Mouse (Mus musculus): ENCODE measurements around the gene Ddx56. TPM values are rescaled to one million over a fixed set of nuclear protein-coding genes. Genes with fewer than 3 reads are reported as not detected.

Gene Ddx56
- total RNA-seq (2014; rRNA removed) = 74.8 and 77.4 TPM in 2 replicates
- 64.4 and 75.9 TPM in 2 replicates for polyA plus RNA-seq (2015; fragmentation: Nextera tagmentation; extraction: Ambion mirVana)

DNA sequence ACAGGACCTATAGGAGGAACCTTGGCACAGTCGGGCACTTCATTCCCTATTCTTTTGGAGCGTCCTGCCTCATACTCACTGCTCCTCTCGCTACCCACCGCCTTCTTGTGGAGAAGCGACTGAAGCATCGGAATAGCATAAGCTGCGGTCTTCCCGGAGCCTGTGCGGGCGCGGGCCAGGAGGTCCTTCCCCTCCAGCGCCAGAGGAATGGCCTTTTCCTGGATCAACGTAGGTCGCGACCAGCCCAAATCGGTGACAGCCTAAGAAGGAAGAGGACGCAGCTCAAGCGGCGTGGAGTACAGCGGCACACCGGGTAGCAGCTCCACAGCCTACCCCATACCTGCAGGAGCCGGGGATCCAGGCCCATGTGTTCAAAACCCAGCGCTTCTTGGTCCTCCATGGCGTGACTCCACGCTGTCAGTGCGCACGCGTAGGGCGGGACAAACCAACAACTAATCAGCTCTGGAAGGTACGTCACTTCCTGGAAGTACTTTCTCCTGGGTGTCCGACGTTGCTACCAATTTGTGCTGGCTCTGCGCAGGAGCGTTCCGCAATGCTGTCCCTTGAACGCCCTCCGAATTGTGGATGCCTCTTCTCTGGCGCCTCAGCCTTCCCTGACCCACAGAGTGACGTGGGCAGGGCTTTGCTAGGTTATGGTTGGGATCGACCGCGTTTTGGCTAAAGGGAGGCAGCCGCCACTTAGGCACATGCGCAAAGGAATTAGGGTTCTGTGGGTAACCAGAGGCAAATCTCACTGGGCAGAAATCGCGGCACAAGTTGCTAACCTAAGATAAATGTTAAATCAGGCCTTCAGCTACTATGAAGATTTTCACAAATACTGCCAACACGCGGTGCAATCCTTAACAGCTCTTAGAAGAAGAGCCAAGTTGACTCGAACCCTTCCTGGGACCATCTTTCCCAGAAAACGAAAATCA, at the start of gene Ddx56:
Ddx56 (minus strand) TSS at position 453 of the 935 bp plus-strand sequence.
- Histone ChIP-seq H3K4me3 (ENCODE audit: low read depth, low read length) (peak within 1 kb of the TSS; percentile 91), H3K9me3 (ENCODE audit: low read length) (no peaks in the 10 kb centered on the region), H3K36me3 (ENCODE audit: insufficient read depth, low read length) (peaks cover 42% of the 10 kb centered on the region), H3K27me3 (ENCODE audit: insufficient read depth, low read length) (no peaks in the 10 kb centered on the region), H3K27ac (ENCODE audit: low read depth, low read length) (peak within 1 kb of the TSS; percentile 92), H3K4me1 (ENCODE audit: insufficient read depth, low read length) (peaks cover 9% of the 10 kb centered on the region; the same call in 1 of the 2 replicates), H3K9ac (replicated peaks; ENCODE audit: low read length, poor library complexity, severe bottlenecking) (peak within 1 kb of the TSS; percentile 94), H3K4me2 (ENCODE audit: low read depth, low read length, poor library complexity, severe bottlenecking) (peak within 1 kb of the TSS; percentile 88)
- peak; percentile 96 for ATAC-seq (ENCODE audit: low FRiP score)
- 2% methylated on average over 50 of the region's 50 CpGs for WGBS
- DNase-seq (ENCODE audit: low spot score) = peak; percentile 98
- no peak for TF ChIP-seq CTCF (IDR thresholded peaks at IDR 0.05)

DNA sequence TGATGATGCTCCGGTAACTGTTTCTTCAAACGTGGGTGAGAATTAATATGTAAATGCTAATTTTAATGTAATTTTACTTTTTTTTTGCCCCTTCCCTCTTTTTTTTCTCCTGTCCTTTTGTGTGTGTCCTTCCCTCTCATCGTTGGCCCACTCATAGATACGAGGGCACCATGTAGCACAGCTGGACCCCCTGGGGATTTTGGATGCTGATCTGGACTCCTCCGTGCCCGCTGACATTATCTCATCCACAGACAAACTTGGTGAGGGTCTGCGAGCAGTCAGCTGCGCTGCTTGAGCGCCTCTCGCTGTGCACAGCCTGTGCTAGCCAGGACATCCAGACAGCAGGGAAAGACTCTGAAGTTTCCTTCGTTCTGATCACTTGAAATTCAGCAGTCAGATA, 49.2 kb upstream of the Ddx56 start:
- WGBS = 82% methylated on average over 11 of the region's 11 CpGs
- no peak for DNase-seq (ENCODE audit: low spot score)
- H3K9ac ChIP-seq (replicated peaks; ENCODE audit: low read length, poor library complexity, severe bottlenecking) = no peak overlapping the region
- peaks cover 39% of the 10 kb centered on the region for H3K36me3 ChIP-seq (ENCODE audit: insufficient read depth, low read length)
- H3K9me3 ChIP-seq (ENCODE audit: low read length) = no peaks in the 10 kb centered on the region
- no peak for ATAC-seq (ENCODE audit: low FRiP score)
- no peaks in the 10 kb centered on the region for H3K27me3 ChIP-seq (ENCODE audit: insufficient read depth, low read length)
- no peak overlapping the region for H3K4me3 ChIP-seq (ENCODE audit: low read depth, low read length)
- TF ChIP-seq CTCF (IDR thresholded peaks at IDR 0.05) = no peak
- no peaks in the 10 kb centered on the region for H3K4me1 ChIP-seq (ENCODE audit: insufficient read depth, low read length)
- no peak overlapping the region for H3K27ac ChIP-seq (ENCODE audit: low read depth, low read length)
- H3K4me2 ChIP-seq (ENCODE audit: low read depth, low read length, poor library complexity, severe bottlenecking) = no peak overlapping the region

DNA sequence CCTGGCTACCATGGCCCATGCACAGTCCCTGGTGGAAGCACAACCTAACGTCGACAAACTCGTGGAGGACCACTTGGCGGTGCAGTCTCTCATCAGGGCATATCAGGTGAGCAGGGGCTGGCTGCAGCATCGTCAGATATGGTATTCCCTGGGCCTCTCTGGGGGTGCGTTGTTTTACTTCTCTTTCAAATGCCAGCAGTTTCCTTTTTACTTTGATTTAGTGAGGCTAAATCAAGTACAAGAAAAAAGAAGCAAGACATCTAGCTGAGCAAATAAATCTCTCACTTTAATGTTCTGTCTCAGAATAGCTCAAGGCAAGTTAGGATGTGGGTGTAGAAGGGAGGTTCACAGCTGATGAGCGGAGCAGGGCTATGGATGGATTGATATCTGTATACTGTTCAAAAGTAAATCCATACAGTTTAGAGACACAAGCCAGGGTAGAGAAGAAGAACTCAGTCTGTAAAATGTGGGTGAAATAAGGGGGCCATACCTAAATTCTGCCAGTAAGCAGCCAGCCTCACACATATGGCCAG, 46.4 kb upstream of the Ddx56 start:
- DNase-seq (ENCODE audit: low spot score) (no peak), ATAC-seq (ENCODE audit: low FRiP score) (no peak)
- Histone ChIP-seq H3K9ac (replicated peaks; ENCODE audit: low read length, poor library complexity, severe bottlenecking) (no peak overlapping the region), H3K27ac (ENCODE audit: low read depth, low read length) (no peak overlapping the region), H3K36me3 (ENCODE audit: insufficient read depth, low read length) (peaks cover 25% of the 10 kb centered on the region), H3K4me3 (ENCODE audit: low read depth, low read length) (no peak overlapping the region), H3K9me3 (ENCODE audit: low read length) (no peaks in the 10 kb centered on the region), H3K4me2 (ENCODE audit: low read depth, low read length, poor library complexity, severe bottlenecking) (no peak overlapping the region), H3K27me3 (ENCODE audit: insufficient read depth, low read length) (no peaks in the 10 kb centered on the region), H3K4me1 (ENCODE audit: insufficient read depth, low read length) (no peaks in the 10 kb centered on the region)
- TF ChIP-seq CTCF (IDR thresholded peaks at IDR 0.05) = no peak
- WGBS = 85% methylated on average over 7 of the region's 7 CpGs

DNA sequence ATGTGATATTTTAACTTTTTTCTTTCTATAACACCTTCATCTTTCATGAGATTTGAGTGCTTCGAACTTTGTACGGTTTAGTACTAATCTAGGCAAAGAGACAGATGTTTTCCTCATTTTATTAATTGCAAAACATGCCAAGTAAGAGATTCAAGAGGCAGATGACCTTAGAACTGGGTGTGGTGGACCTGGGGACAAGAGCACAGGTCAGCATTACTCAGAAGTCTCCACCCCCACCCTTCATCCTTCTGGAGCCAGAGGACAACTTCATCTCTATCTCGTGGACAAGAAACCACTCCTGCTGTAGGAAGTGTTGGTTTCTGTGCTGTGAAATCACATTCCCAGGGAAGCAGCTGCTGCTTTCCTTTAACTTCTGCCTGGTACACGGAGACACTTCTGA, 40.6 kb upstream of the Ddx56 start:
- no peak overlapping the region for H3K27ac ChIP-seq (ENCODE audit: low read depth, low read length)
- 96% methylated on average over 4 of the region's 4 CpGs for WGBS
- TF ChIP-seq CTCF (IDR thresholded peaks at IDR 0.05) = no peak
- no peak overlapping the region for H3K4me3 ChIP-seq (ENCODE audit: low read depth, low read length)
- H3K36me3 ChIP-seq (ENCODE audit: insufficient read depth, low read length) = peaks cover 12% of the 10 kb centered on the region
- H3K9ac ChIP-seq (replicated peaks; ENCODE audit: low read length, poor library complexity, severe bottlenecking) = no peak overlapping the region
- H3K4me2 ChIP-seq (ENCODE audit: low read depth, low read length, poor library complexity, severe bottlenecking) = no peak overlapping the region
- no peaks in the 10 kb centered on the region for H3K27me3 ChIP-seq (ENCODE audit: insufficient read depth, low read length)
- no peak for DNase-seq (ENCODE audit: low spot score)
- no peaks in the 10 kb centered on the region for H3K4me1 ChIP-seq (ENCODE audit: insufficient read depth, low read length)
- no peaks in the 10 kb centered on the region for H3K9me3 ChIP-seq (ENCODE audit: low read length)
- no peak for ATAC-seq (ENCODE audit: low FRiP score)

DNA sequence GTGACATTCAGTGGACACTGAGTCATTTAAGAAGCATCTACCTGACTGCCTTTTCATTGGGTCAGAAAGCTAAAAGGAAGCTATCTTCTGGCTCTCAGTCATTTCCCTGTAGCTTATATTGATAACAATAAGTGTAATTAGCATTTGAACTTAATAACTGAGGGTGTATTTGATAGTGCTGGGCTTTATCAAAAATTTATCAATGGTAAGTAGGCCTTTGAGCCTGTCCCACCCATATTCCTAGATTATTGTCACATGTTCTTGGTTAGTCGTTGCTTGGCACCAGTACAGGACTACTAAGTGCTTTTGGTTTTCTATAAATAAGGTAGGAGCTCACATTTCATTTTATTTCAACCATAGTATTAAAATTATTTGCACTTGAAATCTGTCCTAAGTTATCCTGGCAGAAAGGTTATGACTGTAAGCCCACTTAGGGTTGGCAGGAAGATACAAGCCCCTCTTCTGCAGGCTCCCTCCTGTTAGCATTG, 38.4 kb upstream of the Ddx56 start:
- Histone ChIP-seq H3K4me2 (ENCODE audit: low read depth, low read length, poor library complexity, severe bottlenecking) (no peak overlapping the region), H3K27ac (ENCODE audit: low read depth, low read length) (no peak overlapping the region), H3K9ac (replicated peaks; ENCODE audit: low read length, poor library complexity, severe bottlenecking) (no peak overlapping the region), H3K36me3 (ENCODE audit: insufficient read depth, low read length) (peaks cover 21% of the 10 kb centered on the region), H3K27me3 (ENCODE audit: insufficient read depth, low read length) (no peaks in the 10 kb centered on the region), H3K4me3 (ENCODE audit: low read depth, low read length) (no peak overlapping the region), H3K9me3 (ENCODE audit: low read length) (no peaks in the 10 kb centered on the region), H3K4me1 (ENCODE audit: insufficient read depth, low read length) (no peaks in the 10 kb centered on the region)
- WGBS = 96% methylated on average over 1 of the region's 1 CpGs
- DNase-seq (ENCODE audit: low spot score) (no peak), ATAC-seq (ENCODE audit: low FRiP score) (no peak)
- no peak for TF ChIP-seq CTCF (IDR thresholded peaks at IDR 0.05)

DNA sequence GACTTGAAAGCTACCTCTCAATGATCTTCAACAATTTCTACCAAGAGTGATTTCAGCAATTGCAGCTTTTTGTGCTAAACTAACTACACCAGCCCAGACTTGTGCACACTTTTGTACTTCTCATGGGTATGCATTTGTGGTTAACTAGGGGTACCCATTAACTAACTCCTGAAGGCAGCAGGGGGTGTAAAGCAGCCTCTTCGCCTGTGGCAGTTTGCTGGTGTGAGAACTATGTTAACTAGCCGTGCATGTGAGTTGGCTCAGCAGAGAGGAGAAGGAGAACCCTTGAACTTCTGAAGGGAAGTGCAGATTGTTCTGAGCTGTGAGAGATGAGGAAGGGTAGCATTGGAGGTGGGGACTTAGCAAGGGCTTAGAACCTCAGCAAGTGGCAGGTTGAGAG, 35.2 kb upstream of the Ddx56 start:
- H3K4me2 ChIP-seq (ENCODE audit: low read depth, low read length, poor library complexity, severe bottlenecking) = no peak overlapping the region
- H3K4me3 ChIP-seq (ENCODE audit: low read depth, low read length) = no peak overlapping the region
- no peaks in the 10 kb centered on the region for H3K9me3 ChIP-seq (ENCODE audit: low read length)
- no peak overlapping the region for H3K27ac ChIP-seq (ENCODE audit: low read depth, low read length)
- DNase-seq (ENCODE audit: low spot score) (no peak), ATAC-seq (ENCODE audit: low FRiP score) (no peak)
- 94% methylated on average over 2 of the region's 2 CpGs for WGBS
- H3K9ac ChIP-seq (replicated peaks; ENCODE audit: low read length, poor library complexity, severe bottlenecking) = no peak overlapping the region
- H3K36me3 ChIP-seq (ENCODE audit: insufficient read depth, low read length) = peaks cover 32% of the 10 kb centered on the region
- H3K27me3 ChIP-seq (ENCODE audit: insufficient read depth, low read length) = no peaks in the 10 kb centered on the region
- no peak for TF ChIP-seq CTCF (IDR thresholded peaks at IDR 0.05)
- H3K4me1 ChIP-seq (ENCODE audit: insufficient read depth, low read length) = no peaks in the 10 kb centered on the region
